Mouse (Mus musculus): ENCODE results near the gene Zc3h4.

Zc3h4 gene

DNA sequence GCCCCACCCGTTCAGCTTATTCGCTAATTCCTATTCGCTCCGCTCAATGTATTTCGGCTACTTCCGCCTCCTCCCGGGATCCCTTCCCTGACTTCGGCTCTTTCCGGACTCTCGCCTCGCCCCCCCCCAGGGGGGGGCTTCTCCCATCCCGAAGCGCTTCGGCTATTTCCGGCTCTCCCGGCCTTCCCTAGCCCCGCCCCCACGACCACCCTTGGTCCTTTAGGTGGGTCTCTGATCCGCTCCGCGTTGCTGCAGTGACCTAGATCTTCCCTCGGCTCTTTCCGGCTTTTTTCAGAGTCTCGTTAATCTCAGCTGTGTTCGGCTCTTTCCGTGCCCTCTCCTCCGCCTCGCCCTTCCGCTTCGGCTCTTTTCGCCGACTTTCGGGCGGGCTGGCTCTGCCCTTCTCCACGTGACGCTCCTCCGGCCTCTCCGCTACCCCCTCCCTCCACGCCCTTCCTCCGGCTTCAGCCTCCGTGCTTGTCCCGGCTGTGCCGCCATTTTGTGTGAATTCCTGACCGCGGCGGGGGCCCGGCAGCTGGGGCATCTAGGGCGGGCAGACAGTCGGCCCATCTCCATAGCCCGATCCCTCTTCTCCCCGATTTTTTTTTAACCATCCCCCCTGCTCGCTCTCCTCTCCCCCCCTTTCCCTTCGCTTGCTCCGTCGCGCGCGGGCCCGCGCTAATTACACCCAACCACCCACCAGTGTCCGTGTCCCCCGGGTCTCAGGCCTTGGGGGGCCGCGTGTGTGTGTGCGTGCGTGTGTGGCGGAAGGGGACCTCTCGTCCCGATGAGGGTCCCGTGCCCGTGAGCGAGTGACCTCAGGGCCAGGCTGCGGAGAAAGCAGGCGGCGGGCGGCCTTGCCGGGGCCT lies 656 bp upstream of the Zc3h4 start:
- DNase-seq (ENCODE audit: low read depth, low spot score) = peak; percentile 97

DNA sequence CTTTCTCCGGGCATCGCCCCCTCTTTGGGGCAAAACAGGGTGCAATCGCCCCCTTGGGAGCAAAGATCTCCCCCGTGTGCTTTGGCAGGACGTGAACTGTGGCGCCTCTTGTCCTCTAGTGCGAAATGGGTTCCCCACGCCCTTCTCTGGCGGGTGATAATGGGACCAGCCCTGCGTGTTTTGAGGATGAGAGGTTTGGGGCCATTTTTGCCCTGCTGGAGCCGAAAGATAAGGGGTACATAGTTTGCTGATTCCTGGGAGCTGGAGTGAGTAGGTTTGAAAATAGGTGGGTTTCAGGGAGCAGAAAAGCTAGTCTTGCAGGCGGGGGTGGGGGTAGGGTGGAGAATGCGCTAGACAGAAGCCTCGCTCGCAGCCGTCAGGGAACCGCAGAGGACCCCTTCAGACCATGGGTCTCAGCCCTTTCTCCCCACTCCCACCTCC lies 1.3 kb downstream of the Zc3h4 start:
- no peak for DNase-seq (ENCODE audit: low read depth, low spot score)

DNA sequence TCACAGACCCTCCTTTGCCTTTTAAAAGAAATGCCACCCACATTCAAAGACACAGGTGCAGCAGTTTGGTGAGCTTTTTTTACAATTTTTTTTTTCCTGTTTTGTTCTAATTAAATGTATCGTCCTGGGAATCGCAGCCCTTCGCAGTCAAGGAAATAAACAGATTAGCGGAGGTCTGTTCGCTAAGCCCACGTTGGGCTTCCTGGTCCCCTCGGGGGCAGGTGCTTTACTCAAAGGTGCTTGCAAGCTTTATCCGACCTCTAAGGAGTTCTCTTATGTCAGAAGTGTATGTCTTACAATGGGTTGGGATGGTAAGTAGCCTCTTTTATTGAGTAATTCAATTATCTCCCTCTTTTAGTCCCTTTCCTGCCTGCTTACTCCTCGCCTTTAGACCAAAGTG lies 1.7 kb downstream of the Zc3h4 start:
- no peak for DNase-seq (ENCODE audit: low read depth, low spot score)

DNA sequence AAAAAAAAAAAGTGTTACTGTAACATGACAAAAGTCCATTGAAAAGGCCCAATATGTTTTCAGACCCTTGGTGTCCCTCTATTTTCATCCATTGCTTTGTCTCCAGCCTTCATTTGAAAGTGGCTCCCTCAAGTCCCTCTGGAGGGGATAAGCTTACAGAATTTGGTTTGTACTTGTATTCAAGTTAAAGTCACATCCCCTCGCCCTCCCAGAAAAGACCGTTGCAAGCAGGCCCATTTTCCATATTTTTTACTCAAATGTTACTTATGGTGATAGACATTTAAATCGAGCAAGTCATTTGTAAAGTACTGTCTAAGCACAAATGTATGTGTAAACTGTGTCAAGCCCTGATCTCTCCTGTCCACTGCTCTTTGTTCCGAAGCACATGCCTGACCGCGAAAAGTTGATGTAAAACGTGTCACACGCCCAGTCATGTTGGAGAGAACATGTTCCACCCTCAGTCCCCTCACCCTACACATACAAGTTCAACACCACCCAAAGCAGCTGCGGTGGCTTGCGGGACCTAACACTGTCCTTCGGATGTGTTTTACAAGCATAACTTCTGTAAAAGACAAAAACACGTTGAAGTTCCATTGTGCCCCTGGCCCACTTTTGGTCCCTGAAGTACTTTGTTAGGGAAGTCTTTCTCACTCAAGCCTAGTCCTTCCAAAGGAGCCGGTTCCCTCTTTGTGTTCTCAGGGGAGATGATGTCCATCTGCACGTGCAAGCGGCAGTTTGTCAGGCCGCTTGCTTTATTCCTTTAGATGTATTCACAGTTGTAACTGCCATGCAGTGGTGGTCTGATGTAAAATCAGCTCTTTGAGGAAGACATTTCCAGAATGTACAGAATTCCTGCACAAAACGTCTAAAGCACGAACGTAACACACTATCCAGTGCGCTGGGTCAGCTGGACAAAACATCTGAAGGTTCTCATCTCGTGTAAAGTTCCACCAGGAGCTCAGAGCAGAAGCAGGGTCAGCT lies 2.5 kb downstream of the Zc3h4 start:
- DNase-seq (ENCODE audit: low read depth, low spot score) = no peak

DNA sequence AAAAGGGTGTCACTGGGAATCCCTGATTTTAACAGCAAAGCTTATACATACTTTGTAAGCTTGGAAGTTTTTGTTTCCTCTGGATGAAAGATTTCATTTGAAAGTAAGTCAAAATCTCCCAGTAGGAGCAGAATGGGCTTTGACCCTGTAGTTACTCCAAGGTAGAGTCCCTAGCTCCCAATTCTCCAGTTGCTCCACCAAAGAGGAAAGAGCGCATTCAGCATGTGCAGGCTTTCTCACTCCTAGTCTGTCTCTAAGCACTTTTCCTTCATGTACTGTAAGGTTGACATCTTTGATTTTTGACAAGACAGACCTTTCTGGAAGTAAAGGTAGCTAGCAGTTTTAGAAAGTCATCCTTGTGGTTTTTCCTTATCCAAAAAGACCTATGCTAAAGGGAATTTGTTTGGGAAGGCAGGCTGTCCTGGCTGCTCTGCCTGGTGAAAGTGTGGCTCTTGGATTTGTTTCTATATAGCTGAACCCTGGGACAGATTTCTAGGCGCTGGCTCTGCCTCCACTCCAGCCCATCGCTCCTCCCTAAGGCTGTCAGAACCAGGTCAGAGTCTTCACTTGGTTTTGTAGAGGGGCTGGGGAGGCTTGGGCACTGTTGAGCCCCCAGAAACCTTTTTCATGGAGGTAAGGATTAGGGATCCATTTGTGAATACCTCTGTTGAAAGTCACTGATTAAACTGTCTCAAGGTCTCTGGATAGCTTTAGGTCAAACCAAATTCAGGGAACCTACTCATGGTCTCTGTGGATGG lies 3.8 kb downstream of the Zc3h4 start:
- no peak for DNase-seq (ENCODE audit: low read depth, low spot score)

DNA sequence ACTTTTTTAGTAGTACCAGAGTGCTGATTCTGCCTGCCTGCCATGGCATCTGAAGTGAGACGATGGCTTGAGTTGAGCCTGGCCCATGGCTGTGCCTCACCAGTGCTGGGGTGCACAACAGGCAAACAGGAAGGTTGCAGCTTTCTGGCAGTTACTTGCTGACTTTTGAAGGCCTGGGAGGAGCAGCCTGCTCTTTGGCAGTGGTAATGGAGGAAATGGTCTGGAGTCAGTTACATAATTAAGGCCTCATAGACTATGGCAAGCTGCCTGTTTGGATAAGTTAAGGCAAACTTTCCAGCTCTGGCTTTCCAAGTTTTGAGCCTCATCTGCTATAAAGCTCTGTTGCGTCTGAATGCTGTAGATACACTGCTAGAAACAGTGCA lies 4.4 kb downstream of the Zc3h4 start:
- DNase-seq (ENCODE audit: low read depth, low spot score) = no peak

DNA sequence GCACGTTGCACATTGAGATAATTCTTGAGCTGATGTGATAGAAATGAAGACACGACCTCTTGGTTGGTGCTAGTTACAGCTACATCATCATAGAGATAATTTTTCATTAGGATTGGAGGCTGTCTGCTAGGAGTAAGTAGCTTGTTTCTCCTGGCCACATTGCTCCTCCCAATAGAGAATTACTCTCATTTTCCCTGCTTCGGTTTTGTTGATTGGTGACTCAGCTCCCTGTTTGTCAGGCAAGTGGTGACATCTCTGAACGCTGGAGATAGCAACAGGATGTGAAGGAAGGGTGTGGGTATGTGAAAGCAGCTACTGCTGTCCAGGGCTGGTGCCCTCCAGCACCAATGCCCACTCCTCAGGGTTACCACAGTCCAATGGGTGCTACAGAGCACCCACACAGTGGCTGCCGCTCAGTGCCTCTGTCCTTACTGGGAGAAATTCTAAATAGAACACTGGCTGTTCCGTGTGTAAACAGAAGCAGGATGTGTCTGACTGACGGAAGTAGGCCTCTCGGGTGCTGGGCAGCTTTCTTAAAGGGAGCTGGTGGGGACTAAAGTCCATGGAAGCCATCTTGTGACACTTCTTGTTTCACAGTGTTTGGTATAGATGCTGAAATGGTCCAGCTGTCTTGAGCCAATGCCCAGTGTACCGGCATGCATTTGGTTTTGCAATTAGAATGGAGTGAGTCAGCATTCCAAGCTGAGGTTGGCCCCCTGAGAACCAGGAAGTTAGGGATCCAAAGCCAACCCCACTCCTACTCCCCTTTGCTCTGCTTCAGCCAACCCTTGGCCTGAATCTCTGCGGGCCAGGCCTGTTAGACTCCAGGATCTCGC lies 5.0 kb downstream of the Zc3h4 start:
- no peak for DNase-seq (ENCODE audit: low read depth, low spot score)

DNA sequence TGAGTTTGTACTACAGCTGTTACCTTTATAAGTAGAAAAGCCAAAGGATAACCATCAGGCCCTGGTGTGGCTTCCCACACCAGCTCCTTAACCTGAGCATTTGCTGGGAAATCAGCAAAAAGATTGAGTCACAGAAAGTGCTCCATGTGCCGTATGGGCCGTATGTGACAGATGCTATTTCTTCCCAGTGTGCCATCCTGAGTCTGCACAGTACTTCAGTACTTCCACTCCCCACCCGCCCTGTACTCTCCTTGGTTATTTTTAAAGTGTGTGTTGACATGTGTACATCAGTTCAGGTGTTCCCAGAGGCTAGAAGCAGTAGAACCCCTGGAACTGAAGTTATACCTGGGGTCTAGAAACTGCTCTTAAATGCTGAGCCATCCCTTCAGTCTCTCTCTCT lies 6.3 kb downstream of the Zc3h4 start:
- DNase-seq (ENCODE audit: low read depth, low spot score) = no peak

DNA sequence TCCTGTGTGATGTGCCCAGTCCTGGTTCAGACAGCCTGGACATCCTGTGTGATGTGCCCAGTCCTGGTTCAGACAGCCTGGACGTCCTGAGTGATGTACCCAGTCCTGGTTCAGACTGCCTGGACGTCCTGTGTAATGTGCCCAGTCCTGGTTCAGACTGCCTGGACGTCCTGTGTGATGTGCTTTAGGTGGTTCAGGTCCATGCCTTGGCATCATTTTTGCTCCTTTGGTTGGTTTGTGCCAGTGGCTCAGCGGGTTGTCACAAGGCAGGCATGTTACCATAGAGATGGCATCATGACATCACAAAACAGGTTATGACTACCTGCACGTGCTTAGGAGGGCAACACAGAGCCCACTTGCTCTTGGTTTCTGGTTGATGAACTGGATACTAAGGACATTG lies 10.4 kb downstream of the Zc3h4 start:
- no peak for DNase-seq (ENCODE audit: low read depth, low spot score)

DNA sequence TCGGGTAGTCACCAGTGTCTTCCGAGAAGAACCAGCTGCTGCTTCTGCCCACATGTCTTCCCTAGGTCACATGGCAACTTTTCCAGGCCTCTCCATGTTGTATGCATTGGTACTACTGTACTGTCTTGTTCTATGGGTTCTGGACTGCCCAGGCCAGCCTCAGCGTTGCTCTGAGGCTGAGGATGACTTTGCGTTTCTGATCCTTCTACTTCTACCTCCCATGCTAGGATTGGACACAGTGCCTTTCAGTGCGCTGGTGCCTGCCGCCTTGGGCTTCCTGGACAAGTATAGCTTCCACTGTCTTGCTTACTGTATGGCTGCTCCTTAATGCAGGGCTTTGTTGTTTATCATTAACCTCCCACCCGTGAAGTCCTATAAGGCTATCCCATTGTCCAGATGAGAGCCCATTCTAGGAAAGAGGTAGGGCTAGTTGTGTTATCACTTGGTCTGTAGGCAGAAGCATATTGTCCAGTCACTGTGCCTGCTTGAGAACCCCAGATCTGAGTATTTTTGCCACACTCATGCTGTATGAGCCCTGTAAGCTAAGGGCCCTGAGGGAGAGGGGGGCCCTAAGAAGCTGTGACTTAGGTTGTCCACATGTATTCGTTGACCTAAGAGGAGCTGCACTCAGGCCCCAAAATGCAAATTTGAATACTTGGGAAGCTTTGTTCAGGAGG lies 11.6 kb downstream of the Zc3h4 start:
- no peak for DNase-seq (ENCODE audit: low read depth, low spot score)

DNA sequence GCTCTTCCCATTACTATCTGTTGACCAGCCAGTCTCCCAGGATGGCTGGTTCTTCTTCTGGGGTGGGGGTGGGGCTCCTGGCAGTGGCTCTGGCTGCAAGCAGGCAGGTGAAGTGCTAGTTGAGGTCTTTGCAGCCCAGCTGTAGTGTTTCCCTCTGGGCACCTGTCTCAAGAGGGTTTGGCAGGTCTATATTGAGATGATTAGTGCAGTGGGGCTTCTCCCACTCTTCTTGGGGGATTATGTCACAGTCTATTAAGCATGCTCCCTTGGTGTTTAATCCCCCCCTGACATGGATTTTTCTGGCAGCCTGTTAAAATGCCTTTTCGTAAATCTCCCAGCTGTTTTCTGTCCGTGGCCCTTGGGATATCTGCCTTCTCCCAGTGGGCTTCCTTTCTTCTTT lies 12.2 kb downstream of the Zc3h4 start:
- no peak for DNase-seq (ENCODE audit: low read depth, low spot score)

DNA sequence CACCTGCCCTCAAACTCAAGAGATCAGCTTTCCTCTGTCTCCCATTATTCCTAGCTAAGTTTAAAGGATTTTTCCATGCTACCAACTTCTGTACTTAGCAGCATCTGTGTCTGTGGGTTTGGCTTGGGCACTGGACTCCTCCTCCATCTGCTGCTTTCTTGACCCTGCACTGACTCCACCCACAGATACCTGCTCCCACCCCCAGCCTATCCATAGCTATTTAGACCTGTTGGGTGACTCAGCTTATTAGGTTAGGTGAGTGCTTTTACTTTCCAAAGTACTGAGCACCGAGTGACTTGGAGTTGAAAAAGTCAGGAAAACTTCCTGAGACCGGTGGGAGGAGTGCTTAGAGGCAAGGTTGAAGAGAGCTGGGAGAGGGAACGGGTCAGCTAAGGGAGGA lies 14.7 kb downstream of the Zc3h4 start:
- DNase-seq (ENCODE audit: low read depth, low spot score) = no peak

DNA sequence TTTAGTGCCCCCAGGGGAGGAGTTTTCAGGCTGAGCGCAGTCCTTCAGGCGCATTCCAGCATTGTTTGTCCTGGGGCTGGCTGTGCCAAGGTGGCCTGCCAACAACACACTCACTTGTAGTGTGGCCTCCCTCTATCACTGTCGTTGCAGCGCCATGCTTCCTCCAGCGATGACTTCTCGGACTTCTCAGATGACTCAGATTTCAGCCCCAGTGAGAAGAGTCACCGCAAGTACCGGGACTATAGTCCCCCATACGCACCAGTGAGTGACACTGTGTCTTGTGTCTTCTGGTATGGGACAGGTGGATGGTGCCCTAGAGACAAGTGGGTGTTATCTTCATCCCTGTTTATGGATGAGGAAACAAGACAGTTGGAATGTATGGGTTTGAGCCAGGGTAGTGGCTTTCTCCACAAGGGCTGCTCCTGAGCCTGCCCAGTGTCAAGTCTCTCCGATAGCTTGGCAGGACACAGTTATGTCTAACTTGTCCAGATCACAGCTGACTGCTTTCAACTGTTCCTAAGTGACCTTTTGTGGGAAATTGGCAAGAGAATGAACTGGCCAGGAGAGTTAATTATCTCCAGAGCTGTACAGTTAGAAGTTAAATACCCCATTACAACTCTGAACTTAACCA lies 16.5 kb downstream of the Zc3h4 start:
- no peak for DNase-seq (ENCODE audit: low read depth, low spot score)

DNA sequence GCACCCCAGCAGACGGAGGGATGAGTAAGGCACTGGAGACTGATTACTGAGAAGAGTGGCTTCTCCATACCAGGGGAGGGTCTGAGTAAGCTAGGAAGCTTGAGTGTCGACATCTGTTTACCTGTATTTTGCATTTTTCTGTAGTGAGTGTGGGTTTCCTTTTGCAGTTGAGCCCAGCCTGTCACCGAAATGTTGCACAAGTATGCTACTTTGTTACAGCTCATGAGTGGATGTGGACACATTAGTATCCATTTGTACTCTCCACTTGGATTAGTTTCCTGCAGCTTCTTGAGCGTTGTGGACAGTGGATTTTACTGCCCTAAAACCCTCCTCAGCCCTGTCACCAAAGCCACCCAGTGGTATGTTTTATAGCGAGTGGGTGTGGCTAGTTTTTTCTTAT lies 18.0 kb downstream of the Zc3h4 start:
- DNase-seq (ENCODE audit: low read depth, low spot score) = no peak

DNA sequence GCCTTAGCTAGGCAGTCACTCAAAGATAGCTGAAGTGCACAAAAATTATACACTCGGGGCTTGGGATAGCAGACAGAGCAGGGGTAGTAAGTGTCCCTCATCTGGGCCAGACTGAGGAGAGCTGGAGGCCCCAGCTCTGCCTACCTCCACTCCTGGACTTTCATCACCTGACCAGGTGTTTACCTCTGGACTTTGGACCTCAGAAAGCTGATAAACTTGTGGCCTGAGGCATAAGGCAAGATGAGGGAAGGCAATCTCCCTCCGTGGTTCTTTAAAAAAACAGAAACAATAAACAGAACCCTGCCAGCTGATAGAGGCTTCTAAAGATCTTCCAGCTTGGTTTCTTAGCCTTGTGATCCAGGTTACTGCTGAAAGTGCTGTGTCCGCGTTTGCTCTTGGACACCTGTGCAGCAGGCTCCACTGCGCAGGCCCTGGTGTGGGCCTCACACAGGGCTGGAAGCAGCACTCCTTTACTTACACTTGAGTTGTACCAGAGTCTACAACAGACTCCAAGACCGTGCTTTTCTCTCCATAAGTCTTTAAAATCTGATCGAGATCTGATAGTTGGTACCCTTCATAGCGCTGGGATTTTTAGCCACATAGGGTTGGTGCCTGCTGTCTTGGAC lies 19.9 kb downstream of the Zc3h4 start:
- DNase-seq (ENCODE audit: low read depth, low spot score) = no peak

DNA sequence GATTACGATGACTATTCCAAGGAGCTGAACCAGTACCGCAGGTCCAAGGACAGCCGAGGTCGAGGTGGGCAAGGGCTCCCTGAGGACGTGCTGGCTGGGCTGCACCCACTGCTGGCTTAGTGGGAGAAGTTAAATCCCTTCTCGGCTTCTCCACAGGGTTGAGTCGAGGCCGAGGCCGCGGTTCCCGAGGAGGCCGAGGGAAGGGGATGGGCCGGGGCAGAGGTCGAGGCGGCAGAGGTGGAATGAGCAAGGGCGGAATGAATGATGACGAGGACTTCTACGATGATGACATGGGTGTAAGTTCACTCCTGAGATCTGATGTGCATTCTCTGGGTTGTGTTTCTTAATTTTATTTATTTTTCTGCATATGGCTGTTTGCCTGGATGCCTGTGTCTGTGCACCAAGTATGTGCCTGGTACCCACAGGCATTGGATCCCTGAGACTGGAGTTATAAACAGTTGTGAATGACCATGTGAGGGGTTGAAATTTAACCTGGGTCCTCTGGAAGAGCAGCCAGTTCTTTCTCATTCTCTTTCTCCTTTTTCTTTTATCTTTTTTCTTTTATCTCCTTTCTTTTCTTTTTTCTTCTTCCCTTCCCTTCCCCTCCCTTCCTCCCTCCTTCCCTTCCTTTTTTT lies 21.6 kb downstream of the Zc3h4 start:
- no peak for DNase-seq (ENCODE audit: low read depth, low spot score)

DNA sequence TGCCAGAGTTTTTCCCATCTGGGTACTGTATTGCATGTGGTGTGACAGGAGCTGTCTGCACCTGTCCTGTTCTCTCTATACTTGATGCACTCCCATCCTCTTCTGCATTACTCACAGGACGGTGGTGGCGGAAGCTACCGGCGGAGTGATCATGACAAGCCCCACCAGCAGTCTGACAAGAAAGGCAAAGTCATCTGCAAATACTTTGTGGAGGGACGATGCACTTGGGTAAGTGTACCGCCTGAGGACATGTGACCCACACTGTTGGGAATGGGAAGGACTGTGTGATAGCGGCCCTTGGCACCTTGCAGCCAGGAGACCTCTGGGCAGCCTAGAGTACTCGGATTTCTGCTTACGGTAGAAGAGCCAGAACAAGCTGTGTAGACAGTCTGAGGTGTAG lies 23.0 kb downstream of the Zc3h4 start:
- DNase-seq (ENCODE audit: low read depth, low spot score) = no peak

DNA sequence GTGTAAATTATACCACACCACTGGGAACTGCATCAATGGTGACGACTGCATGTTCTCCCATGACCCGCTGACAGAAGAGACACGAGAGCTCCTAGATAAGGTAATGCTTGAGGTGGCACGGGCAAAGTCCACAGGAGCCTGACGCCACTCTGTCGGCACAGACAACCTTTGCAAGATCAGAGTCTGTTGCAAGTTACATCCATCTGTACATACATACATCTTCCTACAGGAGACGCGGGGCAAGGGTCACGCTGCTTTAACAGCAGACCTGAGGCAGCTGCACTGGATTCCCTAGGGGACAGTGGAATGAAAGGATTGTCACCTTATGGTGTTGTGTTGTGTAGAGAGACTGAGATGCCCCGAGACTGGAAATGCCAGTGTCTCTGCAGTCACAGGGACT lies 25.0 kb downstream of the Zc3h4 start:
- no peak for DNase-seq (ENCODE audit: low read depth, low spot score)

DNA sequence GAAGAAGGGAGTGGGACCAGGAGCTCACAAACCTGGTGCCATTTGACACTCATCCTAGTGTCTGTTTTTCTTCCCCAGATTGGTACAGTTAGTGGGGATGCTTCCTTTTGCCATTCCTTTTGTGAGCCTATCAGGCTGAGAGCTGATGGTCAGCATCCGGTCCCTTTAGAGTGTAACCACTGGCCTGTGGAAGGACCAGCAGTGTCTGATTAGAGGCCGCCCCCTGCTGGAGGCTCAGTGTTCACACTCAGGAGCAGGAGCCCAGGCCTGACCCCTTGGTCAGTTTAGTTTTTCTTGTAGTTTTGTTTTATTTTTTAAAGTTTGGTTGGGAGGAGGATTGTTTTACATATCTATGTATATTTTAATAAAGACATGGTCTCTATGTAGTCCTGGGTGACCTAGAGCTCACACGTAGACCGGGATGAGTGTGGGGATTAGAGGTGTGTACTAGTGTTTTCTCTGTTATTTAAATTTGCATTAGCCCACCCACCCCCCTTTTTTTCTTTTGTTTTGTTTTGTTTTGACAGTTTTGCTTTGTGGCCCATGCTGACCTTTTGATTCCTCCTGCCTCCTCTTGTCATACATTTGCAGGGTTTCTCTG lies 25.5 kb downstream of the Zc3h4 start:
- no peak for DNase-seq (ENCODE audit: low read depth, low spot score)

Measured in embryo, embryonic 11.5 days (tissue).